Mouse (Mus musculus) cerebellum, adult 9-10 months (tissue): Measurements from ENCODE around the gene Gm28269.

Experiments
- DNase-seq: peaks from one replicate; pipeline ENCODE4 v3.0.0; 2022

Gene Gm28269

GRCm38 (mm10) chrX:21744997-21745396 lies at the start of gene Gm28269:
TSS of gene Gm28269 (minus strand) at chrX:21745097.
- no peak for DNase-seq

- DNase-seq = no peak
Measured at GRCm38 (mm10) chrX:21716885-21717284, 28.0 kb downstream of the Gm28269 start.

DNA sequence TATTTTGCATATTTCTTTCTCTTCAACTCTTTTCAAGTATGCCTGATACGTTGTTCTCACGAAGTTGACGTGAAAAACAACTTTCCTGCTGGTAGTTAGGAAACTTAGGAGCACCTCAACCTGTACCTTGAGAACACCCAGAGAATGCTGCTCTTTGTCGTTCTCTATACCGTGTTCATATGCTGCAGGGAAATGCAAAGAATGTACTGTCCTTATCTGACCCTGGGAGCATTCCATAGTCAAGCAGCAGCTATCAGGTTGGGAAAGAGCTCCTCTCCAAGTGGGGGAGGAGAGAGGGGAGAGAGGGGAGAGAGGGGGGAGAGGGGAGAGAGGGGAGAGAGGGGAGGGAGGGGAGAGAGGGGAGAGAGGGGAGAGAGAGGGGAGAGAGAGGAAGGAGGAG lies 29.6 kb downstream of the Gm28269 start:
- no peak for DNase-seq

GRCm38 (mm10) chrX:21714829-21715228 lies 30.1 kb downstream of the Gm28269 start, which contains the start of gene Slc6a14:
TSS of gene Slc6a14 (plus strand) at chrX:21714896.
- DNase-seq = no peak

GRCm38 (mm10) chrX:21704470-21704869 lies 40.4 kb downstream of the Gm28269 start:
- no peak for DNase-seq

- no peak for DNase-seq
Measured at GRCm38 (mm10) chrX:21701646-21702045, 43.3 kb downstream of the Gm28269 start.

GRCm38 (mm10) chrX:21695687-21696086 lies 49.2 kb downstream of the Gm28269 start:
- DNase-seq = no peak

GRCm38 (mm10) chrX:21695220-21695619 lies 49.7 kb downstream of the Gm28269 start:
- no peak for DNase-seq
